Mouse (Mus musculus) ES-E14 (cell line): ENCODE results near the gene Spn.

Experiments
- MAFK ChIP-seq: IDR thresholded peaks from 2 replicates; pipeline ENCODE4 v1.6.1; 2014; ENCODE audit warnings: mild to moderate bottlenecking, low read depth, low read length, inconsistent platforms; ENCODE audit not compliant: insufficient read depth
- ZC3H11A ChIP-seq: IDR thresholded peaks from 2 replicates; pipeline ENCODE4 v1.6.1; 2012; ENCODE audit warnings: low read depth, mild to moderate bottlenecking, inconsistent platforms, low read length, borderline replicate concordance

- no peak for TF ChIP-seq MAFK
- no peak for TF ChIP-seq ZC3H11A
Observed at GRCm38 (mm10) chr7:127137262-127138017, at the start of gene Spn.
